Mouse (Mus musculus): Measurements from ENCODE around the gene Kdelr2. TPM values are rescaled to one million over a fixed set of nuclear protein-coding genes. Genes with fewer than 3 reads are reported as not detected.

Kdelr2 gene
- total and polyA plus RNA-seq, 3 experiments = 80.5 to 94.4 TPM; not detected in 1

- no peaks in the 10 kb centered on the region for H3K9me3 ChIP-seq (replicated peaks; ENCODE audit: insufficient read depth, low read length)
- peaks cover 13% of the 10 kb centered on the region for H3K79me2 ChIP-seq (ENCODE audit: control insufficient read depth, insufficient read depth, low read length, poor library complexity)
- peak within 1 kb of the TSS; percentile 42 for H3K27ac ChIP-seq (ENCODE audit: control insufficient read depth, low read depth, low read length)
- peak; percentile 77; the same call in 1 of the 2 replicates for TF ChIP-seq SIN3A (IDR thresholded peaks at IDR 0.05; ENCODE audit: low read length)
- no peak for TF ChIP-seq POLR2AphosphoS5 (IDR thresholded peaks at IDR 0.05; ENCODE audit: borderline replicate concordance, low read depth, low read length)
- TF ChIP-seq MXI1 (IDR thresholded peaks at IDR 0.05; ENCODE audit: low read depth, low read length) = peak; percentile 89
- TF ChIP-seq USF2 (IDR thresholded peaks at IDR 0.05; ENCODE audit: borderline replicate concordance in 1 of 2, insufficient read depth in 1 of 2, low read depth in 1 of 2, low read length in 2 of 2) = no peak
- TF ChIP-seq ETS1 (IDR thresholded peaks at IDR 0.05; ENCODE audit: low read depth, low read length) = no peak
- TF ChIP-seq TCF12 (IDR thresholded peaks at IDR 0.05; ENCODE audit: low read depth, low read length) = peak; percentile 56
- peak; percentile 74; the same call in 1 of the 2 replicates for TF ChIP-seq POLR2AphosphoS2 (IDR thresholded peaks at IDR 0.05; ENCODE audit: low read length)
- no peak for TF ChIP-seq ZC3H11A (IDR thresholded peaks at IDR 0.05; ENCODE audit: low read depth, low read length)
- 0 out of 4 replicates have a peak, but pooled peaks of 1 of the 2 experiments have one; percentile 4 for TF ChIP-seq EP300 (IDR thresholded peaks at IDR 0.05; ENCODE audit: low read depth in 1 of 2, low read length in 2 of 2)
- TF ChIP-seq CHD2 (IDR thresholded peaks at IDR 0.05; ENCODE audit: low read length) = no peak
- 0 out of 2 replicates have a peak, but pooled peaks have one; percentile 31 for TF ChIP-seq ZMIZ1 (IDR thresholded peaks at IDR 0.05; ENCODE audit: low read depth, low read length)
- TF ChIP-seq USF1 (IDR thresholded peaks at IDR 0.05; ENCODE audit: low read depth, low read length) = no peak
- TF ChIP-seq RAD21 (IDR thresholded peaks at IDR 0.05; ENCODE audit: low read depth, low read length) = no peak
- TF ChIP-seq NRF1 (IDR thresholded peaks at IDR 0.05; ENCODE audit: insufficient read depth, low read depth, low read length, poor library complexity, severe bottlenecking) = peak; percentile 96
- peak; percentile 96 for TF ChIP-seq POLR2A (IDR thresholded peaks at IDR 0.05; ENCODE audit: control insufficient read depth in 1 of 2, insufficient read depth in 1 of 2, low read depth in 1 of 2, low read length in 2 of 2, poor library complexity in 1 of 2)
- TF ChIP-seq MAZ (IDR thresholded peaks at IDR 0.05; ENCODE audit: low read depth, low read length) = peak; percentile 70; the same call in 1 of the 2 replicates
- 0 out of 2 replicates have a peak, but pooled peaks have one; percentile 59 for TF ChIP-seq UBTF (IDR thresholded peaks at IDR 0.05; ENCODE audit: borderline replicate concordance, insufficient read depth, low read depth, low read length)
- TF ChIP-seq TBP (IDR thresholded peaks at IDR 0.05; ENCODE audit: low read depth, low read length) = peak; percentile 78
- peak; percentile 91 for TF ChIP-seq NELFE (IDR thresholded peaks at IDR 0.05; ENCODE audit: low read depth, low read length)
- TF ChIP-seq HCFC1 (IDR thresholded peaks at IDR 0.05; ENCODE audit: low read depth, low read length) = peak; percentile 79
- no peak for TF ChIP-seq MYB (IDR thresholded peaks at IDR 0.05; ENCODE audit: low read depth, low read length)
- TF ChIP-seq MAX (IDR thresholded peaks at IDR 0.05; ENCODE audit: low read length) = peak; percentile 78; the same call in 1 of the 2 replicates
- TF ChIP-seq ELF1 (IDR thresholded peaks at IDR 0.05; ENCODE audit: low read depth, low read length) = peak; percentile 97
- TF ChIP-seq E2F4 (IDR thresholded peaks at IDR 0.05; ENCODE audit: borderline replicate concordance, low read depth, low read length) = no peak
- peak; percentile 97 for DNase-seq (ENCODE audit: low read depth, low spot score)
- H3K27me3 ChIP-seq (ENCODE audit: control insufficient read depth in 1 of 2, insufficient read depth in 2 of 2, low read length in 2 of 2) = peaks cover 2% of the 10 kb centered on the region in 2 experiments; a peak in 2 of 4 replicates
- peak within 1 kb of the TSS; percentile 80 for H3K9ac ChIP-seq (ENCODE audit: control insufficient read depth, low read depth, low read length, poor library complexity, severe bottlenecking)
- peak within 1 kb of the TSS; percentile 80 to 84 for H3K4me3 ChIP-seq (ENCODE audit: control insufficient read depth in 1 of 2, insufficient read depth in 1 of 2, low read depth in 2 of 2, low read length in 2 of 2)
- peaks cover 0 to 6% of the 10 kb centered on the region in 2 experiments; a peak in 3 of 4 replicates for H3K36me3 ChIP-seq (ENCODE audit: control insufficient read depth in 1 of 2, insufficient read depth in 2 of 2, low read length in 2 of 2)
- peaks cover 10 to 11% of the 10 kb centered on the region in 2 experiments; a peak in 1 of 4 replicates for H3K4me1 ChIP-seq (ENCODE audit: control insufficient read depth in 1 of 2, insufficient read depth in 2 of 2, low read length in 2 of 2)
Measured at GRCm38 (mm10) chr5:143464100-143464756, 60.6 kb downstream of the Kdelr2 start, which contains the start of gene Daglb. TSS of gene Daglb (plus strand) at chr5:143464584.

Data from MEL (cell line).